Mouse (Mus musculus): ENCODE results near the gene Paqr8.

- TF ChIP-seq CTCF (IDR thresholded peaks at IDR 0.05; ENCODE audit: low read depth, low read length) = no peak
- TF ChIP-seq POLR2A (IDR thresholded peaks at IDR 0.05; ENCODE audit: borderline replicate concordance, low read depth, low read length) = no peak
These were observed 84.1 kb downstream of the Paqr8 start for GRCm38 (mm10) chr1:20974341-20975135.

All from bone marrow macrophage, adult 2 months (primary cell).